In the genomic region with DNA sequence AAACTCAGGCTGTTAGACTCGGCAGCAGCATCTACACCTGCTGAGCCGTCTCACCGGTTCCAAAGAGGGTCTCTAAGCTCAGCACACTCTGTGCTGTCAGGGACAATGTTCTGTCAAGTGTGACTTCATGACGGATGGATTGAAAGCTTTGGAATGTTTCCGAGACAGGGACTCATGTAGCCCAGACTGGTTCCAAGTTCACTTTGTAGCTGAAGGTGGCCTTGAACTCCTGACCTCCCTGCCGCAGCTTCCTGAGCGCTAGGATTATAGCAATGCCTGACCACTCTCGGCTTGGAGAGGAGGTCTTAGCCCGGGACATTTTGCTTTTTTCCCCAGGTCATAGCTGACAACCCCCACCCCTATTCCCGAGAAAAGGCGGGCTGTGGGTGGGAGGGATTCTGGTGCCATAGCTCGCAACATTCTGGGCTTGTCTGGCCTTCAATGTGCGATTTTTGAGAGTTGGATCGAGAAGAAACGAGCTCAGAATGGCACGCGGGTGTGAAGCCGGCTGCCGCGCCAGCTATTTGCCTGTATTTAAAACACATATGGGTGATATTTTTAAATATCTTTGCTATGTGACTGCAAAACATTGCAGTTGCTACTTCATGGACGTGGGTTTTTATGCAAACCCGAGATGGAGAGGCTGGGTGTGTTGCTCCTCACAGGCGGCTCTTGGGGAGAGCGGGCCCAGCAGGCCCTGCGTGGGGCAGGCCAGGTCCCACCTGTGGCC, we compare ENCODE assay signal across 15 mouse cellular contexts. TPM values are rescaled to one million over a fixed set of nuclear protein-coding genes. Genes with fewer than 3 reads are reported as not detected.
A peak's percentile ranks its signal among the peaks of the same experiment; 100 is the strongest.
DNase-seq lines count a peak whose midpoint lies in the region; ATAC-seq lines count a peak whose summit lies in the region.
"Had no signal": no experiment of that assay in that cellular context is flagged by ENCODE, and none has a peak within 500 bp of the region (broad histone marks: within the 10 kb centered on the region; RNA-seq: fewer than 3 reads in every experiment).

No protein-coding gene starts in this region.

- H3K27me3 ChIP-seq in neural tube, embryonic 13.5 days, result no peaks in the 10 kb centered on the region
- no peaks in the 10 kb centered on the region for H3K27me3 ChIP-seq in intestine, embryonic 16.5 days (replicated peaks; ENCODE audit: control insufficient read depth, insufficient read depth, low read length)

- ATAC-seq in frontal cortex, adult (ENCODE audit: low TSS enrichment), result peak; percentile 68
- no peak for ATAC-seq in neural tube, embryonic 13.5 days (ENCODE audit: low read depth)
- no peak for ATAC-seq in intestine, embryonic 16.5 days
- no peak for ATAC-seq in megakaryocyte progenitor cell, adult 5-6 weeks (replicated peaks; ENCODE audit: poor library complexity)
- ATAC-seq: activated CD4-positive, CD25-positive, alpha-beta regulatory T cell, adult 4 months had no signal

- H3K36me3 ChIP-seq in neural tube, embryonic 13.5 days, result no peaks in the 10 kb centered on the region
- no peaks in the 10 kb centered on the region for H3K36me3 ChIP-seq in intestine, embryonic 16.5 days (ENCODE audit: control insufficient read depth, insufficient read depth, low read length)
- H3K36me3 ChIP-seq: G1E; lung, embryonic 15.5 days had no signal

- no peak overlapping the region for H3K4me3 ChIP-seq in neural tube, embryonic 13.5 days
- H3K4me3 ChIP-seq in intestine, embryonic 16.5 days (ENCODE audit: low read length), result no peak overlapping the region
- H3K4me3 ChIP-seq: lung, embryonic 15.5 days; megakaryocyte, embryonic 14.5 days had no signal

- H3K9me3 ChIP-seq in neural tube, embryonic 13.5 days, result no peaks in the 10 kb centered on the region
- no peaks in the 10 kb centered on the region for H3K9me3 ChIP-seq in intestine, embryonic 16.5 days (ENCODE audit: control insufficient read depth, low read length)
- H3K9me3 ChIP-seq: G1E; lung, embryonic 15.5 days; megakaryocyte, embryonic 14.5 days had no signal

- H3K27ac ChIP-seq in neural tube, embryonic 13.5 days (replicated peaks), result 0 out of 2 replicates have a peak overlapping the region, but pooled peaks have one; percentile 14
- no peak overlapping the region for H3K27ac ChIP-seq in intestine, embryonic 16.5 days (ENCODE audit: low read length)
- H3K27ac ChIP-seq: hindbrain, postnatal 0 days; lung, embryonic 15.5 days had no signal

- 76% methylated on average over 25 of the region's 25 CpGs for WGBS in neural tube, embryonic 13.5 days
- 74% methylated on average over 25 of the region's 25 CpGs for WGBS in intestine, embryonic 16.5 days

- DNase-seq in frontal cortex, postnatal 25 days (ENCODE audit: low spot score in 2 of 2), result no peak
- no peak for DNase-seq in neural tube, embryonic 10.5 days (ENCODE audit: extremely low spot score, low spot score)
- peak; percentile 62 to 94 for DNase-seq in left cerebral cortex, postnatal 25 days (ENCODE audit: low spot score in 2 of 2)
- DNase-seq in telencephalon, adult 2 months (ENCODE audit: low read depth, low spot score), result peak; percentile 82
- DNase-seq: cerebellum, adult 18-20 months had no signal

- intact Hi-C loops in left cerebral cortex, postnatal 25 days (cut with DNase I), result loop anchor here (5.0 kb wide), 1 partner anchor 171 kb away; no protein-coding TSS in a partner anchor

- H3K4me1 ChIP-seq in neural tube, embryonic 13.5 days (replicated peaks), result peaks cover 28% of the 10 kb centered on the region
- H3K4me1 ChIP-seq in intestine, embryonic 16.5 days (ENCODE audit: control insufficient read depth, insufficient read depth, low read length), result peaks cover 10% of the 10 kb centered on the region

- H3K4me2 ChIP-seq in neural tube, embryonic 13.5 days, result no peak overlapping the region
- no peak overlapping the region for H3K4me2 ChIP-seq in intestine, embryonic 16.5 days (ENCODE audit: low read depth, low read length)

- H3K9ac ChIP-seq in neural tube, embryonic 13.5 days, result no peak overlapping the region
- no peak overlapping the region for H3K9ac ChIP-seq in intestine, embryonic 16.5 days (ENCODE audit: low read depth, low read length)
- H3K9ac ChIP-seq: lung, embryonic 15.5 days had no signal

RNA-seq across cellular contexts. Expression of gene Cux2, which starts 13.5 kb away (rescaled TPM):
- 28.5 and 29.8 TPM in 2 replicates for polyA plus RNA-seq in neural tube, embryonic 13.5 days (2015; fragmentation: Nextera tagmentation; extraction: Ambion mirVana)
- total RNA-seq in left cerebral cortex, postnatal 25 days (2021), result 100 to 1,000 TPM; 196 to 205 TPM
- 4.3 and 4.8 TPM in 2 replicates for polyA plus RNA-seq in intestine, embryonic 16.5 days (2015; fragmentation: Nextera tagmentation; extraction: Ambion mirVana)
- total RNA-seq in megakaryocyte progenitor cell, adult 5-6 weeks (2015), result 0.07 and 0.76 TPM in 2 replicates
- 1.1 TPM in 1 of 2 replicates, not detected in the other for total RNA-seq in megakaryocyte progenitor cell, adult 5-6 weeks (2017)
- polyA plus RNA-seq: G1E had no signal

RNA-seq across cellular contexts. Expression of gene Myl2, which starts 37.4 kb away (rescaled TPM):
- polyA plus RNA-seq in neural tube, embryonic 13.5 days (2015; fragmentation: Nextera tagmentation; extraction: Ambion mirVana), result 2.9 and 7.2 TPM in 2 replicates
- total RNA-seq in left cerebral cortex, postnatal 25 days (2021), result not detected
- polyA plus RNA-seq in intestine, embryonic 16.5 days (2015; fragmentation: Nextera tagmentation; extraction: Ambion mirVana), result 0.87 and 1.9 TPM in 2 replicates
- not detected in 2 replicates for total RNA-seq in megakaryocyte progenitor cell, adult 5-6 weeks (2015)
- not detected in 2 replicates for total RNA-seq in megakaryocyte progenitor cell, adult 5-6 weeks (2017)
- total RNA-seq: G1E; hindbrain, postnatal 0 days had no signal
- polyA plus RNA-seq: activated CD4-positive, CD25-positive, alpha-beta regulatory T cell, adult 4 months; G1E; liver, adult 2 months had no signal

Comparison
In these comparisons a context has a peak if more than half of its experiments do, and no peak if none do; other contexts are left out.
1. DNase-seq: peak in left cerebral cortex, postnatal 25 days (2 of 2) and telencephalon, adult 2 months (single experiment); none in frontal cortex, postnatal 25 days (0 of 2) and neural tube, embryonic 10.5 days (single experiment).
2. RNA of gene Cux2, which starts 13.5 kb away (total RNA-seq): 196 to 205 TPM in left cerebral cortex, postnatal 25 days; 0.07 to 1.1 TPM in megakaryocyte progenitor cell, adult 5-6 weeks; every median in the first group is over 10 times any median in the second.